Mouse (Mus musculus): ENCODE measurements around the gene Mrrf.

GRCm38 (mm10) chr2:36103069-36103554 is 33.1 kb upstream of the Mrrf start:
- TF ChIP-seq CTCF (IDR thresholded peaks at IDR 0.05; ENCODE audit: insufficient read depth, low read length) (no peak), POLR2A (IDR thresholded peaks at IDR 0.05; ENCODE audit: borderline replicate concordance, extremely low read depth, low read depth, low read length) (no peak)
